Mouse (Mus musculus): Measurements from ENCODE around the gene Cgas. TPM values are rescaled to one million over a fixed set of nuclear protein-coding genes. Genes with fewer than 3 reads are reported as not detected.

Cgas gene
- polyA plus RNA-seq, 1 experiment from 2014 or later, result 0.67 TPM

DNA sequence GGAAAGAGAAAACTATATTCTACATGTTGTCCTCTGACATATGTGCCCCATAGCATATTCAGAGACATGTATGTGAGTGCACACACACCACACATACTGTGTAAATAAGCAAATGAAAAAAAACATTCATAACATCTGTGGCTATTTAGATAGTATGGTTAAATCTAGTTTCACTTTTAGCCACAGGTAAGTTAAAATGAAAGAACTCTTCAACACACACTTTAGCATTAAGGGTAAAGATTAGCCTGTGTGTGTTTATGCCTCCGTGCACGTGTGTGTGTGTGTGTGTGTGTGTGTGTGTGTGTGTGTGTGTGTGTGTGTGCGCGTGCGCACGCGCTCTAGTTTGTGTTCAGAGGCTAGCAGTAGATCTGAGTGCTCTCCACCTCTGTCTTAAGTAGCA, 41.4 kb downstream of the Cgas start:
- no peak for ATAC-seq (ENCODE audit: low read depth)
- H3K36me3 ChIP-seq (ENCODE audit: control insufficient read depth, insufficient read depth), result no peaks in the 10 kb centered on the region
- 86% methylated on average over 7 of the region's 7 CpGs for WGBS (ENCODE audit: insufficient replicate concordance)

GRCm38 (mm10) chr9:78400570-78400969, 42.5 kb downstream of the Cgas start:
- H3K9ac ChIP-seq (ENCODE audit: low read depth, low read length), result no peak overlapping the region
- no peaks in the 10 kb centered on the region for H3K36me3 ChIP-seq (ENCODE audit: control insufficient read depth, insufficient read depth)
- no peak overlapping the region for H3K4me2 ChIP-seq (ENCODE audit: low read depth, low read length)
- H3K4me1 ChIP-seq (ENCODE audit: control insufficient read depth, low read depth, low read length), result peaks cover 4% of the 10 kb centered on the region
- peaks cover 25% of the 10 kb centered on the region for H3K27me3 ChIP-seq (ENCODE audit: control insufficient read depth, insufficient read depth, low read depth, low read length)
- no peak overlapping the region for H3K4me3 ChIP-seq (ENCODE audit: low read depth, low read length)
- ATAC-seq (ENCODE audit: low read depth), result no peak
- 58% methylated on average over 5 of the region's 5 CpGs for WGBS (ENCODE audit: insufficient replicate concordance)
- no peak overlapping the region for H3K27ac ChIP-seq (ENCODE audit: low read length)
- H3K9me3 ChIP-seq (replicated peaks; ENCODE audit: control insufficient read depth, low read length), result no peaks in the 10 kb centered on the region

More for the DNA sequence above, 41.4 kb downstream of the Cgas start:
- no peak overlapping the region for H3K27ac ChIP-seq (ENCODE audit: low read length)
- no peak overlapping the region for H3K9ac ChIP-seq (ENCODE audit: low read depth, low read length)
- H3K4me2 ChIP-seq (ENCODE audit: low read depth, low read length), result no peak overlapping the region
- no peak overlapping the region for H3K4me3 ChIP-seq (ENCODE audit: low read depth, low read length)
- H3K4me1 ChIP-seq (ENCODE audit: control insufficient read depth, low read depth, low read length), result no peaks in the 10 kb centered on the region
- peaks cover 14% of the 10 kb centered on the region for H3K27me3 ChIP-seq (ENCODE audit: control insufficient read depth, insufficient read depth, low read depth, low read length)
- no peaks in the 10 kb centered on the region for H3K9me3 ChIP-seq (replicated peaks; ENCODE audit: control insufficient read depth, low read length)

- Histone ChIP-seq H3K27me3 (ENCODE audit: control insufficient read depth, insufficient read depth, low read depth, low read length) (peaks cover 53% of the 10 kb centered on the region), H3K27ac (ENCODE audit: low read length) (no peak overlapping the region), H3K9me3 (replicated peaks; ENCODE audit: control insufficient read depth, low read length) (no peaks in the 10 kb centered on the region), H3K4me2 (ENCODE audit: low read depth, low read length) (no peak overlapping the region), H3K4me3 (ENCODE audit: low read depth, low read length) (no peak overlapping the region), H3K36me3 (ENCODE audit: control insufficient read depth, insufficient read depth) (no peaks in the 10 kb centered on the region), H3K9ac (ENCODE audit: low read depth, low read length) (no peak overlapping the region), H3K4me1 (ENCODE audit: control insufficient read depth, low read depth, low read length) (peaks cover 4% of the 10 kb centered on the region)
- 47% methylated on average over 9 of the region's 9 CpGs for WGBS (ENCODE audit: insufficient replicate concordance)
- ATAC-seq (ENCODE audit: low read depth), result no peak
Measured at GRCm38 (mm10) chr9:78396517-78396916, 46.5 kb downstream of the Cgas start.

DNA sequence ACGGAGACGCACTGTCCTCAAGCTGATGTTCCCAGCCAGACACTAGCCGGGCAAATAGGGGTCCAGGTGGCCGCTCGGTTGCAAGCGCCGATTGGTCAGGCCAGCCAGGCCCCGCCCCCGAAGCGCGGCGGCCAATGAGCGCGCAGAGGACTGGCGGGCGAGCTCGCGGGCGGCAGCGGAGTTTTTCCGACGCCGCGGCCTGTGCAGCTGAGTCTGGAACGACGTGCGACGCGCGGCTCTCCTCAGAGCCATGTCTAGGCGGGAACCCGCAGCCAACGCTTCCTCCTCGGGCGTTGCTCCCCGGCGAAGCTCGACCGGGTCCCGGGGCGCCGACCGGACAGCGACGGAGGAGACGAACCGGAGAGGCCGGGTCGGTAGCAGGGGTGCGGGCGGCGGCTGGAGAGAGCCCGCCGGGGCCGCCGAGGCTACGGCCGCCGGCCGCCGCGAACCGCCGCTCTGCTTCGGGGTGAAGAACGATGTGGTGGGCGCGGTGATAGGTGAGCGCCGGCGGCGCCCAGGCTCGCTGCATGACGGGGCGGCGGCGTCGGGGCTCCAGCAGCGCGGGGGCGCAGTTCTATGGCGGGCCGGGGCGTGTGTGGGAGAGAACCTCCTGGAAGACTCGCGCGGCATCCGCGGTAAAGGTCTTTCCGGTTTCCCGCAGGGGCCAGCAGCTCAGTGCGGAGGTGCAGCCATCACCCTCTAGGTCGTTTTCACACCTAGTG, 47.2 kb downstream of the Cgas start, which contains the start of gene Ddx43:
Ddx43 (plus strand) TSS at position 148 of the 722 bp plus-strand sequence.
- Histone ChIP-seq H3K9ac (ENCODE audit: low read depth, low read length) (no peak within 1 kb of the TSS), H3K27me3 (ENCODE audit: control insufficient read depth, insufficient read depth, low read depth, low read length) (peaks cover 53% of the 10 kb centered on the region), H3K4me2 (ENCODE audit: low read depth, low read length) (peak within 1 kb of the TSS; percentile 54), H3K36me3 (ENCODE audit: control insufficient read depth, insufficient read depth) (no peaks in the 10 kb centered on the region), H3K4me3 (ENCODE audit: low read depth, low read length) (peak within 1 kb of the TSS; percentile 44), H3K9me3 (replicated peaks; ENCODE audit: control insufficient read depth, low read length) (no peaks in the 10 kb centered on the region), H3K27ac (ENCODE audit: low read length) (no peak within 1 kb of the TSS), H3K4me1 (ENCODE audit: control insufficient read depth, low read depth, low read length) (peaks cover 4% of the 10 kb centered on the region)
- 2% methylated on average over 93 of the region's 93 CpGs for WGBS (ENCODE audit: insufficient replicate concordance)
- ATAC-seq (ENCODE audit: low read depth), result peak; percentile 72

DNA sequence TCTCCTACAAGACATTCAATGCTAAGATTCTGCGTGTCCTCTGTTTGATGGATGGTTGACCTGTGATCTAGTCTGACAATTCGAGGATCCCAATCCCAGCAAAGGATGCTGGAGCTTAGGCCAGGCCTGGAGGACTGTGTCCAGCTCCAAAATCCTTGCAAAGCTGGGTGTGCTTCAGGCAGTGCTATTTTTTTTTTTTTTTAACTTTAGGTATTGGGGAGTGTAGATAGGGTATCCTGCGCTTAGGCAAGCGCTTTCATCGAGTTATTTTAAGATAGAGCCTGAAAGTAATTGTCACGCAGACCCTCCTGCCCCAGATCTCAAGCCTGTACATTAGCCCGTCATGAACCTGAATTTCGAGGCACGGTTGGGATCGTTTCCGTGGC, 47.8 kb downstream of the Cgas start:
- no peak overlapping the region for H3K4me2 ChIP-seq (ENCODE audit: low read depth, low read length)
- no peaks in the 10 kb centered on the region for H3K9me3 ChIP-seq (replicated peaks; ENCODE audit: control insufficient read depth, low read length)
- ATAC-seq (ENCODE audit: low read depth), result no peak
- peak overlapping the region; percentile 44 for H3K4me3 ChIP-seq (ENCODE audit: low read depth, low read length)
- 27% methylated on average over 11 of the region's 11 CpGs for WGBS (ENCODE audit: insufficient replicate concordance)
- H3K36me3 ChIP-seq (ENCODE audit: control insufficient read depth, insufficient read depth), result no peaks in the 10 kb centered on the region
- H3K4me1 ChIP-seq (ENCODE audit: control insufficient read depth, low read depth, low read length), result peaks cover 4% of the 10 kb centered on the region
- H3K9ac ChIP-seq (ENCODE audit: low read depth, low read length), result no peak overlapping the region
- H3K27ac ChIP-seq (ENCODE audit: low read length), result no peak overlapping the region
- peaks cover 53% of the 10 kb centered on the region for H3K27me3 ChIP-seq (ENCODE audit: control insufficient read depth, insufficient read depth, low read depth, low read length)

GRCm38 (mm10) chr9:78394602-78395001, 48.4 kb downstream of the Cgas start:
- 49% methylated on average over 7 of the region's 7 CpGs for WGBS (ENCODE audit: insufficient replicate concordance)
- H3K27ac ChIP-seq (ENCODE audit: low read length), result no peak overlapping the region
- H3K9me3 ChIP-seq (replicated peaks; ENCODE audit: control insufficient read depth, low read length), result no peaks in the 10 kb centered on the region
- no peak overlapping the region for H3K4me3 ChIP-seq (ENCODE audit: low read depth, low read length)
- no peaks in the 10 kb centered on the region for H3K36me3 ChIP-seq (ENCODE audit: control insufficient read depth, insufficient read depth)
- no peak overlapping the region for H3K4me2 ChIP-seq (ENCODE audit: low read depth, low read length)
- H3K4me1 ChIP-seq (ENCODE audit: control insufficient read depth, low read depth, low read length), result peaks cover 4% of the 10 kb centered on the region
- ATAC-seq (ENCODE audit: low read depth), result no peak
- no peak overlapping the region for H3K9ac ChIP-seq (ENCODE audit: low read depth, low read length)
- peaks cover 53% of the 10 kb centered on the region for H3K27me3 ChIP-seq (ENCODE audit: control insufficient read depth, insufficient read depth, low read depth, low read length)

DNA sequence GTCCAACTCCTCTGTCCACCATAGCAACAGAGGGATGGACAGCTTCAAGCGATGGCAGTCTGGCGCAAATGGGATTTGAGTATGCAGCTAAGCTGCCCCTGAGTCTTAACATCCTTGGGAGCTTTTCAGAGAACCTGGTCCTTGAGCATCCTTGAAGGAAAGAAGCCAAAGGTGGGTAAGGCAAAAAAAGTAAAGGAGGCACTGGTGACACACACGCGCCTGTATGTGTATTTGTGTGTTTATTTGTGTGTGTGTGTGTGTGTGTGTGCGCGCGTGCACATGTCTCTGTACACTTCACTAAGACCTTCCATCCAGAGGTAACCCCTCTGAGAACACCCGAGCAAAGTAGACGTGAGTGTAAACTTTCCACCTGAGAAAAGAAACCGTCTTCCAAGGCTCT, 49.3 kb downstream of the Cgas start:
- no peak for ATAC-seq (ENCODE audit: low read depth)
- no peaks in the 10 kb centered on the region for H3K36me3 ChIP-seq (ENCODE audit: control insufficient read depth, insufficient read depth)
- no peaks in the 10 kb centered on the region for H3K9me3 ChIP-seq (replicated peaks; ENCODE audit: control insufficient read depth, low read length)
- WGBS (ENCODE audit: insufficient replicate concordance), result 67% methylated on average over 10 of the region's 10 CpGs
- no peak overlapping the region for H3K4me2 ChIP-seq (ENCODE audit: low read depth, low read length)
- no peak overlapping the region for H3K4me3 ChIP-seq (ENCODE audit: low read depth, low read length)
- H3K27me3 ChIP-seq (ENCODE audit: control insufficient read depth, insufficient read depth, low read depth, low read length), result peaks cover 53% of the 10 kb centered on the region
- peaks cover 4% of the 10 kb centered on the region for H3K4me1 ChIP-seq (ENCODE audit: control insufficient read depth, low read depth, low read length)
- no peak overlapping the region for H3K9ac ChIP-seq (ENCODE audit: low read depth, low read length)
- no peak overlapping the region for H3K27ac ChIP-seq (ENCODE audit: low read length)

- Histone ChIP-seq H3K4me2 (ENCODE audit: low read depth, low read length) (no peak overlapping the region), H3K4me1 (ENCODE audit: control insufficient read depth, low read depth, low read length) (no peaks in the 10 kb centered on the region), H3K36me3 (ENCODE audit: control insufficient read depth, insufficient read depth) (no peaks in the 10 kb centered on the region), H3K27me3 (ENCODE audit: control insufficient read depth, insufficient read depth, low read depth, low read length) (peaks cover 22% of the 10 kb centered on the region), H3K4me3 (ENCODE audit: low read depth, low read length) (no peak overlapping the region), H3K9ac (ENCODE audit: low read depth, low read length) (no peak overlapping the region), H3K9me3 (replicated peaks; ENCODE audit: control insufficient read depth, low read length) (no peaks in the 10 kb centered on the region), H3K27ac (ENCODE audit: low read length) (no peak overlapping the region)
- WGBS (ENCODE audit: insufficient replicate concordance), result 34% methylated on average over 5 of the region's 5 CpGs
- no peak for ATAC-seq (ENCODE audit: low read depth)
Measured at GRCm38 (mm10) chr9:78389981-78390380, 53.1 kb downstream of the Cgas start.

DNA sequence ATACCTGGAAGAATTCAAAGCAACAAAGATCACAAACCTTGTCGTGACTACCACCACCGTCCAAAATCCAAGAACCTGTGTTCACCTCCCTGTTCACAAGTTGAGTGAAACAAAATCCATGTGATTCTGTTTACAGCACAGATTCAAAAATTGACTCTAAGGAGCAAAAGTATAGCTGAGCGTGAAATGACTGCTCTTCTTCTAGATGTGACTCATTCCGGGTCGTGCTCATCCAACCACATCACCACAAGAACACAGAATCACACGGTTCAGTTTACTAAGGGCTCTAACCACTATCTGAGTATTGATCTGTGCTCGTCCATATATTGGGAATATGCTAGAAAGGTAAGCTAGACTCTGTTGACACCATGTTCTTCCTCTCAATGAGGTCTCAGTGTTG, 56.1 kb downstream of the Cgas start:
- WGBS (ENCODE audit: insufficient replicate concordance), result 59% methylated on average over 7 of the region's 7 CpGs
- no peak overlapping the region for H3K27ac ChIP-seq (ENCODE audit: low read length)

More for the DNA sequence above, 56.1 kb downstream of the Cgas start:
- no peaks in the 10 kb centered on the region for H3K4me1 ChIP-seq (ENCODE audit: control insufficient read depth, low read depth, low read length)
- H3K9ac ChIP-seq (ENCODE audit: low read depth, low read length), result no peak overlapping the region
- H3K4me2 ChIP-seq (ENCODE audit: low read depth, low read length), result no peak overlapping the region
- H3K36me3 ChIP-seq (ENCODE audit: control insufficient read depth, insufficient read depth), result no peaks in the 10 kb centered on the region
- H3K4me3 ChIP-seq (ENCODE audit: low read depth, low read length), result no peak overlapping the region
- ATAC-seq (ENCODE audit: low read depth), result no peak
- no peaks in the 10 kb centered on the region for H3K27me3 ChIP-seq (ENCODE audit: control insufficient read depth, insufficient read depth, low read depth, low read length)
- no peaks in the 10 kb centered on the region for H3K9me3 ChIP-seq (replicated peaks; ENCODE audit: control insufficient read depth, low read length)

Measured in liver, embryonic 16.5 days (tissue).